Mouse (Mus musculus): ENCODE measurements around the gene Emc3.

- no peak for TF ChIP-seq CTCF (IDR thresholded peaks at IDR 0.05; ENCODE audit: borderline replicate concordance, insufficient read depth, low read length)
- TF ChIP-seq POLR2A (IDR thresholded peaks at IDR 0.05; ENCODE audit: low read depth, low read length): no peak
Observed at GRCm38 (mm10) chr6:113499346-113499745, 32.1 kb downstream of the Emc3 start.

All from embryonic fibroblast, embryonic 13.5 days (primary cell).